Mouse (Mus musculus): ENCODE results near the gene Gm44805. TPM values are rescaled to one million over a fixed set of nuclear protein-coding genes. Genes with fewer than 3 reads are reported as not detected.
A peak's percentile ranks its signal among the peaks of the same experiment; 100 is the strongest.

The Gm44805 gene
- polyA plus RNA-seq, 1 experiment from 2014 or later: not detected

DNA sequence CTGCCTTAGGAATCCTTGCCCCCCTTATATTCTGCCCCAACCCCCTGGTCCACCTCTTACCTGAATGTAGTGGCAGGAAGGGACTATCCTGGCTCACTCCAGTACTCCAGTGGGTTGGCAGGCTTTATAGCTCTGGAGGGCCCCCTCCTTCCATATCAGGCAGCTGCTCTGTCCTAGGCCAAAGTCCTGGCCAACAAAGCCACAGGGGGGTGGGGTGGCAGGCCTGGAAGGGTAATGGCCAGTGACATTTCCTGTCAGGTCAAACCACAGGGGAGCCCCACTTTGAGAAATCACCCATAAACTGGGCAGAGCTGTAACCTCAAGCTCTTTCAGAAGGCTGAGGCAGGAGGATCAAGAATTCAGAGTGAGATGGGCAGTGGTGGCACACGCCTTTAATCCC is 4.6 kb downstream of the Gm44805 start:
- TF ChIP-seq EP300 (IDR thresholded peaks at IDR 0.05) (no peak), CTCF (IDR thresholded peaks at IDR 0.05) (no peak)
- ATAC-seq (no peak), DNase-seq (ENCODE audit: low spot score) (no peak)
- H3K4me3 ChIP-seq (ENCODE audit: low read depth, low read length): no peak overlapping the region
- no peaks in the 10 kb centered on the region for H3K9me3 ChIP-seq (ENCODE audit: low read length)
- no peaks in the 10 kb centered on the region for H3K27me3 ChIP-seq (replicated peaks; ENCODE audit: insufficient read depth, low read length)
- H3K4me2 ChIP-seq (replicated peaks; ENCODE audit: low read depth, low read length): no peak overlapping the region
- H3K9ac ChIP-seq (replicated peaks; ENCODE audit: low read depth): no peak overlapping the region
- 80% methylated on average over 1 of the region's 1 CpGs for WGBS
- no peak overlapping the region for H3K27ac ChIP-seq (ENCODE audit: low read length)
- H3K36me3 ChIP-seq (ENCODE audit: insufficient read depth, low read length): no peaks in the 10 kb centered on the region
- H3K4me1 ChIP-seq (ENCODE audit: insufficient read depth, low read depth, low read length): no peaks in the 10 kb centered on the region

DNA sequence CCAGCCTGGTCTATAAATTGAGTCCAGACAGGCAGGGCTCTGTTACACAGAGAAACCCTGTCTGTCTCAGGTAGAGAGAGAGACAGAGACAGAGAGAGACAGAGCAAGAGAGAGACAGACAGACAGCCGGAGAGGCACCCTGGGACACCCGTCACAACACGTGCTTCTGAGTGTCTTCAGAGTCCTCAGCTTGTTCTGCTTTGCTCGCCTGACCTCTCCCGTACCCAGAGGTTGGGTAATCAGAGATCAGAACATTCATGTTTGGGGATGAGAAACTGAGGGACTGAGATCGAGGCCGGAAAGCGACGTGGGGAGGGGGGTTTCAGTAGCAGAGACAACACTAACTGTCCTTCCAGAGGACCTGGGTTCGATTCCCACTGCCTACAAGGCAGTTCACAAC is 5.4 kb downstream of the Gm44805 start:
- no peaks in the 10 kb centered on the region for H3K9me3 ChIP-seq (ENCODE audit: low read length)
- H3K4me3 ChIP-seq (ENCODE audit: low read depth, low read length): no peak overlapping the region
- H3K27ac ChIP-seq (ENCODE audit: low read length): no peak overlapping the region
- TF ChIP-seq EP300 (IDR thresholded peaks at IDR 0.05) (no peak), CTCF (IDR thresholded peaks at IDR 0.05) (no peak)
- H3K4me1 ChIP-seq (ENCODE audit: insufficient read depth, low read depth, low read length): no peaks in the 10 kb centered on the region
- H3K36me3 ChIP-seq (ENCODE audit: insufficient read depth, low read length): no peaks in the 10 kb centered on the region
- no peak overlapping the region for H3K4me2 ChIP-seq (replicated peaks; ENCODE audit: low read depth, low read length)
- no peak overlapping the region for H3K9ac ChIP-seq (replicated peaks; ENCODE audit: low read depth)
- H3K27me3 ChIP-seq (replicated peaks; ENCODE audit: insufficient read depth, low read length): no peaks in the 10 kb centered on the region
- no peak for DNase-seq (ENCODE audit: low spot score)
- 74% methylated on average over 10 of the region's 10 CpGs for WGBS
- ATAC-seq: no peak; the same call in 1 of the 2 replicates

DNA sequence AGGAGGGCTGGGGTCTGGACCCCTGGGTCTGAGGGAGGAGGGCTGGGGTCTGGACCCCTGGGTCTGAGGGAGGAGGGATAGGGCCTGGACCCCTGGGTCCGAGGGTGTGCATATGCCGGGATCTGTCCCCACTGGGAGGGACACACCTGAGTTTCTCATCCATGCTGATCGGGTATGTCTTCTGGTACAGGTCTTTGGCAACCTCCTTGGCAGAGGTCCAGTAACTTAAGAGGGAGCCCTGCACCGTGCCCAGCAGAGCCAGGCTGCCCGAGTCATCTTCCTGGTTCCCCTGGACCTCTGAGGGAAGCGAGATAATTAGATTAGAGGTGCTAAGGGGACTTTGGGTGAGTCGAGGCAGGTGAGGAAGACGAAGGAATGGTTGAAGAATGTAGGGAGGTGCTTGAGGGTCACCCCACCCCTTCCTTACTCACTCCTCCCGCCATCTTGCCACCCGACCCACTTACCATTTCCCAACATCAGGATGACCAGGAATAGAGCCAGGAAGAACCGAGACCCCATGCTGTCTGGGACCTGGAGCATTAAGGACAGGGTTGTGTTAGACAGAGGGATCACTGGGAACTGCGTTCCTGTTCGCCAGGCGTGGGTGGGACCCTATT is 8.0 kb downstream of the Gm44805 start:
- H3K9ac ChIP-seq (replicated peaks; ENCODE audit: low read depth): no peak overlapping the region
- H3K4me1 ChIP-seq (ENCODE audit: insufficient read depth, low read depth, low read length): no peaks in the 10 kb centered on the region; the same call in 1 of the 2 replicates
- H3K36me3 ChIP-seq (ENCODE audit: insufficient read depth, low read length): no peaks in the 10 kb centered on the region
- WGBS: 53% methylated on average over 14 of the region's 14 CpGs
- H3K4me3 ChIP-seq (ENCODE audit: low read depth, low read length): no peak overlapping the region
- TF ChIP-seq EP300 (IDR thresholded peaks at IDR 0.05): no peak
- no peak for TF ChIP-seq CTCF (IDR thresholded peaks at IDR 0.05)
- no peak for ATAC-seq
- no peaks in the 10 kb centered on the region for H3K9me3 ChIP-seq (ENCODE audit: low read length)
- no peak overlapping the region for H3K27ac ChIP-seq (ENCODE audit: low read length)
- no peak overlapping the region for H3K4me2 ChIP-seq (replicated peaks; ENCODE audit: low read depth, low read length)
- H3K27me3 ChIP-seq (replicated peaks; ENCODE audit: insufficient read depth, low read length): no peaks in the 10 kb centered on the region
- DNase-seq (ENCODE audit: low spot score): peak; percentile 53

DNA sequence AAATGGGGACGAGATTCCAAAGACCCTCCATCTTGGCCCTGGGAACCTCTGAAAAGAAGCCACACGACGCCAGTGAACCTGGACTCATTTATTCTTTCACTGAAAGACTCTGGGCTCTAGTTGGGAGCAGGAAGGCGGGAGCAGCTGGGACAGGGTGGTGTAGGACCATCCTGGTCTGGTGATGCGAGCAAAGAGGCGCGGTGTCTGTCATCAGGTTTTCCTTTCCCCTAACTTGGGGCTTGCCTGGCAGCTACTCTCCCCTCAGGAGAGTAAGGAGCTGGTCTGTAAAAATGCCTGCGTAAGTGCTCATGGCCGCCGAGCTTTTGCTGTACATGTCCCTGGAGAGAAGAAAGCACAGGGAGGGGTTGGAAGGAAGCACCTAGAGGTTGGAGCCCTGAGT is 9.7 kb downstream of the Gm44805 start:
- Histone ChIP-seq H3K4me3 (ENCODE audit: low read depth, low read length) (no peak overlapping the region), H3K4me1 (ENCODE audit: insufficient read depth, low read depth, low read length) (no peaks in the 10 kb centered on the region; the same call in 1 of the 2 replicates), H3K36me3 (ENCODE audit: insufficient read depth, low read length) (no peaks in the 10 kb centered on the region), H3K9me3 (ENCODE audit: low read length) (no peaks in the 10 kb centered on the region), H3K9ac (replicated peaks; ENCODE audit: low read depth) (no peak overlapping the region), H3K27ac (ENCODE audit: low read length) (no peak overlapping the region), H3K27me3 (replicated peaks; ENCODE audit: insufficient read depth, low read length) (no peaks in the 10 kb centered on the region), H3K4me2 (replicated peaks; ENCODE audit: low read depth, low read length) (no peak overlapping the region)
- no peak for DNase-seq (ENCODE audit: low spot score)
- WGBS: 69% methylated on average over 10 of the region's 10 CpGs
- no peak for ATAC-seq
- TF ChIP-seq CTCF (IDR thresholded peaks at IDR 0.05) (no peak), EP300 (IDR thresholded peaks at IDR 0.05) (no peak)

DNA sequence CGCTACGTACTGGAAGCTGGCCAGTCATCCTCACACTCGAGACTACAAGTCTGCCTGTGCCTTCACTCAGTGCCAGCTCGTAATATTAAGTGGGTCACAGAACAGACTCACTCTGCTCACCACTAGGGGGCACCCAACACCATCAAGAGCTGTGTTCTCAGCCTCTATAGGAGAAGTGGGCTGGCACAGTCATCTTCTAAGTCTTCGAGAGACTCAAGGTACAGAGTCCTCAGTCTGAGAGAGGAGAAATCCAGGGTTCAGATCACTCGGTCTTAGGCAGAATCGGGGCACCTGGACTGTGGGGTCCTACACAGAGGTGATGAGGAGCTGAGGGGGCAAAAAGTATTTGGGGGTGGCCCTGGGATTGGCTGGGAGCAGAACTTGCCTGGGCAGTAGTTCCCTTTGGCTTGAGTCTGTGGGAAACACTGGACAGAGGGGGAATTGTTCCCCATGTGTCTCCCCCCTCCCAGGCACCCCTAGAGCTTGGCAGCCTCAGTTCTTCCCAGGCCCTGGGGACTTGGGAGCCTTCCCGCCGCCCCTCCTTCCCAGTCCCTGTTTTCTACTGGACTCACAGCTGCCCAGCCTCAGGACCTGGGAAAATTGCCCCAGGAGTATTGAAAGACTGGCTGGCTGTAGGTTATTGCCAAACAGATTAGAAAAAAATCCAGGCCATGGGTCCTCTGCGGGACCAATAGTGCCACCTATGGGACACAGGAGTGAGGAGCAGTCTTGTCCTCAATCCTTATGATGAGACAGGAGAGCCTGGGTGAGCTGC is 12.1 kb downstream of the Gm44805 start:
- no peaks in the 10 kb centered on the region for H3K27me3 ChIP-seq (replicated peaks; ENCODE audit: insufficient read depth, low read length)
- H3K9me3 ChIP-seq (ENCODE audit: low read length): no peaks in the 10 kb centered on the region
- ATAC-seq (peak; percentile 74), DNase-seq (ENCODE audit: low spot score) (peak; percentile 97)
- H3K36me3 ChIP-seq (ENCODE audit: insufficient read depth, low read length): no peaks in the 10 kb centered on the region
- H3K27ac ChIP-seq (ENCODE audit: low read length): peak overlapping the region; percentile 78
- peaks cover 8% of the 10 kb centered on the region; the same call in 1 of the 2 replicates for H3K4me1 ChIP-seq (ENCODE audit: insufficient read depth, low read depth, low read length)
- peak overlapping the region; percentile 38 for H3K4me2 ChIP-seq (replicated peaks; ENCODE audit: low read depth, low read length)
- H3K9ac ChIP-seq (replicated peaks; ENCODE audit: low read depth): 0 out of 2 replicates have a peak overlapping the region, but pooled peaks have one; percentile 8
- 5% methylated on average over 10 of the region's 10 CpGs for WGBS
- TF ChIP-seq EP300 (IDR thresholded peaks at IDR 0.05) (no peak), CTCF (IDR thresholded peaks at IDR 0.05) (peak; percentile 99)
- no peak overlapping the region for H3K4me3 ChIP-seq (ENCODE audit: low read depth, low read length)

DNA sequence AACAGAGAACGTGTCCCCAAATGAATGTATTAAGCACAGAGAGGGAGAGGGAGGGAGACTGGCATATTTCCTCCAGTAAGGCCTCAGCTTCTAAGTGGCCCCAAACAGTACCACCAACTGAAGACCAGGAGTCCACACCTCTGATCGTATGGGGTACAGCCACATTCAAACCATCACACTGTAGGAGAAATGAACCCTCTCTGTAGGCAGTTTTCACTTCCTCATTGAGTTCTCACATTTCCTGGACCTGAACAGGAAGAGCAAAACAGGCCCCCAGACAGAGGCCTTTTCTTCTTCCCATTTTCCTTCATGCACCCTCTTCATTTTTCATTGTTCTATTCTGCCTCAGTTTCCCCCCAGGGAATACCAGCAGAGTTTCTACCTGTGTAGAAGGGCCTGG is 13.8 kb downstream of the Gm44805 start:
- no peaks in the 10 kb centered on the region for H3K36me3 ChIP-seq (ENCODE audit: insufficient read depth, low read length)
- H3K4me3 ChIP-seq (ENCODE audit: low read depth, low read length): no peak overlapping the region
- H3K9ac ChIP-seq (replicated peaks; ENCODE audit: low read depth): no peak overlapping the region
- no peak for DNase-seq (ENCODE audit: low spot score)
- H3K27ac ChIP-seq (ENCODE audit: low read length): no peak overlapping the region
- no peak for TF ChIP-seq CTCF (IDR thresholded peaks at IDR 0.05)
- no peaks in the 10 kb centered on the region for H3K9me3 ChIP-seq (ENCODE audit: low read length)
- peaks cover 17% of the 10 kb centered on the region; the same call in 1 of the 2 replicates for H3K4me1 ChIP-seq (ENCODE audit: insufficient read depth, low read depth, low read length)
- ATAC-seq: no peak
- no peak overlapping the region for H3K4me2 ChIP-seq (replicated peaks; ENCODE audit: low read depth, low read length)
- 69% methylated on average over 2 of the region's 2 CpGs for WGBS
- H3K27me3 ChIP-seq (replicated peaks; ENCODE audit: insufficient read depth, low read length): no peaks in the 10 kb centered on the region
